Mouse (Mus musculus) adrenal gland, postnatal 14 days (tissue): ENCODE measurements at regions not wholly inside any gene's neighbourhood (a gene's known extent, or its start where the extent isn't known, plus 50 kb on each side); places are given as distances from the start of the nearest gene placed in this dataset.
A peak's percentile ranks its signal among the peaks of the same experiment; 100 is the strongest.

Experiments used
- DNase-seq: peaks from one replicate; pipeline ENCODE4 v3.0.0; 2021; ENCODE audit warnings: mixed read lengths

- DNase-seq: no peak
These were observed 384.7 kb upstream of the Dynlrb2 start for GRCm38 (mm10) chr8:116120067-116120466.

DNA sequence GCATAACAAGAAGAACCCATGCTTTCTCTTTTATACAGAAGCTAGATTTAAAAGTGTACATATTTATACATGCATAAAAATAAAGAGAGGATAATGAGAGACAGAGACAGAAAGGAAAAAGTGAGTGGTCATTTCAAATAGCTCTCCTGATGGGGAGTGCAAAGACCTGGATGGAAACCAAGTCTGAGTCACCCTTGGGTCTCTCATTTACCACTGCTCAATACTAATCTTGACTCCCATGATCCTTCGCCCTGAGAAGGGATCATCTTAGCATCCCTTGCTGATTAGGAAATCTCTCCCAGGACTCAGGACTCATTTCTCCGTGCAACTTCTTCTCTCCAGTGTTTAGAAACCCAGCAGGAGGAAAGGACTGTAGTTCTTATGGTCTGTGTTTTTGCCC lies 386.9 kb upstream of the Dynlrb2 start:
- no peak for DNase-seq

GRCm38 (mm10) chr8:116116625-116117024 lies 388.1 kb upstream of the Dynlrb2 start:
- DNase-seq: no peak

DNA sequence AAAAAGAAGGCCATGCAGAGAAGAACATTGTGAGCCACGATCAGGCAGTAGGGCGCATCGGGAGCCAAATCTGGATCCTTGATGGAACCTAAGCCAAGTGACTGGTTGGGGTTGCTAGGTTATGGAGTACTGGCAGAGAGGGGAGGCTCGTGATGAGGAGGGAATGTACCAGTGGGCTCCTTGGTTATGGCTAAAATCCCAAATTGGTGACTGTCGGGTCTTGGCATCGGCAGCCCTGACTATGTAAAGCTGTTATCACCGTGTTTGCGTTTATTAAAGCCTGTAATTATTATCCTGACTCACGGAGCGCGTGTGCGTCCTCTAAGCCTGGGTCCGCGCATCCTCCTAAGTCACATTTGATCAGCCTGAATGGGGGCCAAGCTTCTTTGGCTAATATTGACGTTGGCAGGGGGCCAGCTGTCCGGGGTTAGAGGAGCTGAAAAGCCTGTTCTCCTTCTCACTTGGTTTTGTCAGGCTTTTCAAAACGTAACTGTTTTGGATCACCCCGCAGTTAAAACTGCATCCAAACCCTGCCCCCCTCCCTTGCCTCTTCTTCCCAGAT lies 388.9 kb upstream of the Dynlrb2 start:
- peak; percentile 57 for DNase-seq

DNA sequence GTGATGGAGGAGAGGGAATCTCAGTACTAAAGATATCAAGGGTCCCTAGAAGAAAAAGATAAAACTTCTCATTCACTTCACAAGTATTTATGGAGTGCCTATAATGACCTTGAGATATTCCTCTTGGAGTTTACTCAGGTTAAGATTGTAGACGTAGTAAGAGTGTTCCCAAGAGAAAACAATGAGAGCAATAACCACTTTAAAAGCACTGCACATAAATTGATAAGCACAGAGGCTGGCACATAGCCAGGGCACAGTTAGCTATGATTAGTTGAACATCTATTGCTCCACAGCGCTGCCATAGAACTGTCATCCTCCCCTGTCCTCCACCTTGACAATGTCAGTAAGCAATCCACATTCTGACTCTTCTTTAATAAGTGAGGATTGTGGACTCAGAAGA lies 389.8 kb upstream of the Dynlrb2 start:
- DNase-seq: no peak

- DNase-seq: peak; percentile 49
These were observed 390.3 kb upstream of the Dynlrb2 start for GRCm38 (mm10) chr8:116114502-116114901.

DNA sequence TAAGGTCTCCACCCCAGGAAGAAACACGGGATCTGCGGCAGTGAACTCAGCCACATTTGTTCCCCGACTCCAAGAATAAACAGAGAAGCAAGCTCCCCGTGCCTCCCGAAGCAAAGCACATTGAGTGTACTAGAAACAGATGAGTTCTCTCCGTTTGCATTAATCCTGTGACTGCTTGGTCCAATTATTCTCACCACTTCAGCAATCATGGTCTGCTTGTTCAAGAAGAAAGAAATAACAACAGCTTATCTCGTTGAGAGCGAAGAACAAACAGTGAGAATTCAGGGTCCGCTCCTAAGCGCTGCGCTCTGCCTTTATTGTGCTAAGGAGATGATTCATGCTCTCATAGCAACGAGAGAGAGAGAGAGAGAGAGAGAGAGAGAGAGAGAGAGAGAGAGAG lies 393.6 kb upstream of the Dynlrb2 start:
- no peak for DNase-seq

- peak; percentile 22 for DNase-seq
These were observed 389.1 kb upstream of the Maf start for GRCm38 (mm10) chr8:116096666-116097065.

DNA sequence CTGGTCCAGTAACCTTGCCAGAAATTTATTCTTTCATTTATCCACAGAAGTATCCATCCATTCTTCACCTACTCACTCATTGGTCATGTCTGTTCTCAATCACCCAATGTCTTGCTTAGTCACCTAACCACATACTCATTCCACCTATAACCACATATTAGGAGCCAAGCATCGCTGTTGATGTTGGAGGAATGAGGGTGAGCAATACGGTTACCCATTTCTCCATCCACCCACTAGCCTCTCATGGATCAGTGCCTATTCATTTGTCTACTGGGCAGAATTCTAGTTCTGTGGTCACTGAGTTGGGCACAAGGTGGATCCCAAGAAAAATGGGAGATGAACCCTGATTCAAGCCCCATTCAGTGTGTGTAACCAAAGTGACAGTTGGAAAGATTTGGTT lies 375.6 kb upstream of the Maf start:
- no peak for DNase-seq

DNA sequence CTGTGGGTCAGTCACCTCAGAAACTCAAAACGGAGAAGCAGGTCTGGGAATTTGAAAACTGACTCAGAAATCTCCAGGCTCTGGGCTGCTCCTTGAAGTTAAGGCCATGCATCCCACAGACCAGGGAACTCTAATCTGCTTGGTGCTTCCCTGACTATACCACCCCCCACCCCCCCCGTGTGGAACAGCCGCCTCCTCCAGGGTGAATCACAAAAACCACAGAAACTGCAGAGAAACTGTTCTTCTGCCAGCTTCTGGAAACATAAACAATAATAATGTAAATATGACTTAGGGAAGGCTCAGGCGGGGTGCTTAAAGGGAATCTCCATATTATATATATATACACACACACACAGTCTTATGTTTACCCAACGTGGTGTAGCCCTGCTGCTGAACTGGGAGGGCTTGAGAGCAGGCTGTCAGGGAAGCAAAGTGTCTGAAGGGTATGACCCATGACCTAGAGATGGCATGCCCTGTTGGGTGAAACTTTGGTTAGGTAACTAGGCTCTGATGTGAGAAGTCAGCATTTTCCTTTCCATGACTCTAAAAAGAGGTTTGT lies 371.3 kb upstream of the Maf start:
- DNase-seq: no peak

DNA sequence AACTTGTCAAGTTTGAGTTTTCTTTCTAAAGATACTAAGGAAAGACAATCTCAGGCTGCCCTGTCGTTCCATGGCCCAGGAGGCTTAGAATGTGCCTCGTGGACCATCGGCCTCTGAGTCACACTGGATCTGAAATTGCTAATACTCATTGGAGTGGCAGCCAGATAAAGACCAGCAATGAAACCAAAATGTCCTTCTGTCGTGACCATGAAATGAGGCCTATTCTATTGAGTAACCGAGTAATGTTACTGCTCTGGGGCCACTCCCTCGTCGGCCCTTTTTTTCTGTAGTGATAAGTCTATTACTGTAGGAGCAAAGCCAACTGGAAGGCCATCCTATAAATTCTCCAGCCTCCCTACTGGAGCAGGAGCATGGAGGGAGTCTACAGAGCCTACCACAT lies 363.9 kb upstream of the Maf start:
- DNase-seq: peak; percentile 23

DNA sequence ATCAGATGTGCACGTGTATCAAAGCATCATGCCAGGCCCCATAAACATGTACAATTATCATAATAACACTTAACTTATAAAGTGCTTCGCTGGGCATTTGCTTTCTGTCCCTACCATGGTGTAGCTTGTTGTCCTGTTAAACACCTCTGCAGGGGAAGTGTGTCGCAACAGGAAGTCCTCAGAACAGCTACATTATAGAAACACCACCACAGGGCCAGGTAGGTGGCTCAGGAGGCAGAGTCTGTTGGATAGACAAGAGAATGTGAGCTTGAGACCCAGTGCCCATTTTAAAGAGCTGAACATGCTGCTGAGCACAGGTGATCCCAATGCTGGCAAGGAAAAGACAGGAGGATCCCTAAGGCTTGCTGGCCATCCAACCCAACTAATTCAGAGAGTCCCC lies 361.9 kb upstream of the Maf start:
- DNase-seq: no peak

GRCm38 (mm10) chr8:116067978-116068375 lies 360.4 kb upstream of the Maf start:
- no peak for DNase-seq

DNA sequence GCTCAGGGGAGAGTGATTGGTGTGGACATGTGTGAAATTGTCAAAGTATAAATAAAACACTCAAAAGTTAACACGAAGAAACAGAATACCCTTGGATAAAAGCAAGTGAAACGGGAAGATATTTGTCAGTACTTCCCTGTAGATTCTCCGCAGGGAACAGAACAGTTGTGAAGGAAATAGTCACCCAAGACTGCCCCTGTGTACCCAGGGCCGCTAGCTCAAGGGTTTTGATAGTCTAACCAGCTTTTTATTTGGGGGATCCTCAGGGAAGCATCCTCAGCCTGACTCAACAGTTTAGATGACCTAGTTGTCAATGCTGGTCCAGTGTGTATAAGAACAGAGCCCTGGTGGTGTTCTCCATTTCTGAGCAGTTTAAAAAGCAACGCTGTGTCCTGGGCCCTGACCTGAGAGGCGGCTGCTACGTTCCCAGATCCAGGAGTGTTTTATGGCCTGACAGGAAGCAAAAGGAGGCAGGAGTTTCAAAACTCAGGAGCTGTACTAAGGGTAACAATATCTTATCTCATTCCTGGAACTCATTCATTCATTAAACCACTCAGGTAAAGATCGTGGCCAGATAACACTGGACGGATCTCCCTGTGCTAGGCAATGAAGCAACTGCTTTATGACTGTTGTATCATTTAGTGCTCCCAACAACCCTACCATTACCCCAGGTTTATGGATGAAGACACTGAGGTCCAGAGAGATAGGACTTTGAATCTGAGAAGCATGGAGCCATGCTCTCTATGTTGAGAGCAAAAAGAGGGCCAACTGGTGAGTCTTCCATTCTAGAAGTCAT lies 359.8 kb upstream of the Maf start:
- DNase-seq: no peak

GRCm38 (mm10) chr8:116065871-116066270 lies 358.3 kb upstream of the Maf start:
- DNase-seq: no peak

DNA sequence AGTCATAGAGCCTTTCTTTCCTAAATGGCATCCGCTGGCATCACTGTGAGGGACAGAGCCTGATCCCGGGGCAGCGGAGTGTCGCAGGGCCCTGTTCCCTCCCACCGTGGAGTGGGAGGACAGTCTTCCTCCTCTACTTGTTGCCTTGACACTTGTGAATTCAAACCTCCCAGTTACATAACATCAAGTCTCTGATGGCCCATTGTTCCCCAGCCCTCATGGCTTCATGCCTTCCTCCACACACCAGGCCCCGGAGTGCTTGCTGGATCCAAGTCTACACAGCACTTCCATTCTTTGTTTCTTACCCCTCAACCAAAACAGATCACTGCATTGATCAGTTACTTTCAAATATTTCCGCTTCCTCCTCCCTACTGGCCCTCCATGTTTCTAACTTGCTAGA lies 357.7 kb upstream of the Maf start:
- no peak for DNase-seq

GRCm38 (mm10) chr8:116064562-116064961 lies 357.0 kb upstream of the Maf start:
- DNase-seq: no peak

- DNase-seq: no peak
These were observed 355.9 kb upstream of the Maf start for GRCm38 (mm10) chr8:116063541-116063940.

- no peak for DNase-seq
These were observed 345.9 kb upstream of the Maf start for GRCm38 (mm10) chr8:116053483-116053882.

GRCm38 (mm10) chr8:116053043-116053442 lies 345.4 kb upstream of the Maf start:
- DNase-seq: no peak

- no peak for DNase-seq
These were observed 340.9 kb upstream of the Maf start for GRCm38 (mm10) chr8:116048480-116048879.

- no peak for DNase-seq
These were observed 339.3 kb upstream of the Maf start for GRCm38 (mm10) chr8:116046859-116047258.

DNA sequence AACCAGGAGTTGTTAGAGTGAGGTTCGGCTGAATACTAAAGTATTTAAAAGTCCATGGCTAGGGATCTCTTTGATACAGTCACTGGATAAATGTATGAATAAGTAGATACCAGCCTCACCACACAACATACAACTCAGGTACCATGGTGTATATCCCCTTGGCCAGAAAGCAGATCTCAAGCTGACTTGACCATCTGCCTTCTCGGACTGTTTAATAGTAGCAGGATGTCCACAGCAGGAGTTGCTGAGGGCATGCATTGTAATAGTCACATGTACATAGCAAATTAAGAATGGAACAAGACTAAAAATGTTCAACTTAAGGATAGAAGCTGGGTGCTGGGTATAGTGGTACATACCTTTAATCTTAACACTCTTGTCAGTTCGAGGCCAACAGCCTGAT lies 337.9 kb upstream of the Maf start:
- DNase-seq: no peak

GRCm38 (mm10) chr8:116043381-116043780 lies 335.8 kb upstream of the Maf start:
- no peak for DNase-seq
